Mouse (Mus musculus): Measurements from ENCODE around the gene Hoxd9. TPM values are rescaled to one million over a fixed set of nuclear protein-coding genes. Genes with fewer than 3 reads are reported as not detected.
A peak's percentile ranks its signal among the peaks of the same experiment; 100 is the strongest.

Hoxd9 gene
- polyA plus RNA-seq, 1 experiment from 2014 or later = 0.34 TPM

DNA sequence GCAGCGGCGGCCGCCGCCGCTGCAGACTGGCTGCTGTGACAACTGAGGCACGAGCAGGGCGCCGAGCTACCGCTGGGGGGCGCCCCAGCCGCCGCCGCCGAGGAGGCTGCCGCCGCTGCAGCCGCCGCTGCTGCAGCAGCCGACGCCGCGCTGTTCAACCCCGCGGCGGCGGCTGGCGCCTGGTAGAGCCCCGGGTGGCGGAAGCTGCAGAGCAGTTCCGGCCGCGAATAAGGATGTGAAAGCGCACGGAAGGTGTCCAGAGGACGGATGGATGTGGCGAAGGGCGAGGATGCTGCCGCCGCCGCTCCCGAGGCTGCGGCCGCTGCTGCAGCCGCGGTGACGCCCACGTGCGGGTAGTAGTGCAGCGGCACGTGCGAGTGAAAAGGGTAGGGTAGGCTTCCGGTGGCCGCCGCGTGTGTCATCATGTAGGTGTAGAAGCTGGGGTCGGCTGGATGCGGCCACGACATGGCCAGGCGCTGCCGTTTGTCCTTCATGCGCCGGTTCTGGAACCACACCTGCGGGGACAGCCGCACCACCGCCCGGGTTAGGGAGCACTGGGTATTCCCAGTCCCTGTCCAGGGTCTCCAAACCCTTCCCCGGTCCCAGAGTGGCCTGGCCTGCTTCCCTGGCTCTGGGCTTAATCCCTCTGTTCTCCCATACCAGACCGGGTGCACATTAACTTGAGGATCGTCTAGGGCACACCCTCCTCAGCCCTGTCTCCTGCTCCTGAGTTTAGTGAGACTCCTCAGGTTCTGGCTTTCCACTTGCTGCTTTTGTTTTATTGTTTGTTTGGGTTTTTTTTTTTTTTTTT is 41.5 kb upstream of the Hoxd9 start:
- Histone ChIP-seq H3K4me3 (ENCODE audit: low read depth, low read length) (peak overlapping the region; percentile 28), H3K9me3 (ENCODE audit: control insufficient read depth, low read length) (no peaks in the 10 kb centered on the region), H3K27ac (replicated peaks) (no peak overlapping the region), H3K27me3 (ENCODE audit: control insufficient read depth, insufficient read depth, low read length) (peaks cover 32% of the 10 kb centered on the region), H3K4me1 (replicated peaks; ENCODE audit: control insufficient read depth, insufficient read depth) (no peaks in the 10 kb centered on the region), H3K36me3 (ENCODE audit: control insufficient read depth, insufficient read depth, low read length) (no peaks in the 10 kb centered on the region), H3K4me2 (replicated peaks; ENCODE audit: low read depth) (peak overlapping the region; percentile 39), H3K9ac (ENCODE audit: low read length) (no peak overlapping the region)
- TF ChIP-seq EP300 (optimal IDR thresholded peaks at IDR 0.05) (no peak), CTCF (IDR thresholded peaks at IDR 0.05; ENCODE audit: low read depth) (no peak)
- under 1% methylated on average over 59 of the region's 69 CpGs for WGBS
- DNase-seq (ENCODE audit: low spot score) = no peak
- 0 out of 2 replicates have a peak, but pooled peaks have one; percentile 45 for ATAC-seq (ENCODE audit: low FRiP score, low TSS enrichment)

- Histone ChIP-seq H3K9ac (ENCODE audit: low read length) (no peak overlapping the region), H3K27ac (replicated peaks) (no peak overlapping the region), H3K27me3 (ENCODE audit: control insufficient read depth, insufficient read depth, low read length) (peaks cover 38% of the 10 kb centered on the region), H3K4me3 (ENCODE audit: low read depth, low read length) (no peak overlapping the region), H3K4me1 (replicated peaks; ENCODE audit: control insufficient read depth, insufficient read depth) (no peaks in the 10 kb centered on the region), H3K4me2 (replicated peaks; ENCODE audit: low read depth) (no peak overlapping the region), H3K36me3 (ENCODE audit: control insufficient read depth, insufficient read depth, low read length) (no peaks in the 10 kb centered on the region), H3K9me3 (ENCODE audit: control insufficient read depth, low read length) (no peaks in the 10 kb centered on the region)
- TF ChIP-seq CTCF (IDR thresholded peaks at IDR 0.05; ENCODE audit: low read depth) (no peak), EP300 (optimal IDR thresholded peaks at IDR 0.05) (no peak)
- DNase-seq (ENCODE audit: low spot score) (no peak), ATAC-seq (ENCODE audit: low FRiP score, low TSS enrichment) (no peak)
- WGBS = 8% methylated on average over 4 of the region's 4 CpGs
Observed at GRCm38 (mm10) chr2:74656632-74657021, 40.9 kb upstream of the Hoxd9 start.

GRCm38 (mm10) chr2:74657251-74658023 is 40.1 kb upstream of the Hoxd9 start:
- WGBS = 3% methylated on average over 62 of the region's 62 CpGs
- TF ChIP-seq CTCF (IDR thresholded peaks at IDR 0.05; ENCODE audit: low read depth) (no peak), EP300 (optimal IDR thresholded peaks at IDR 0.05) (no peak)
- ATAC-seq (ENCODE audit: low FRiP score, low TSS enrichment) (no peak), DNase-seq (ENCODE audit: low spot score) (no peak)
- no peaks in the 10 kb centered on the region for H3K9me3 ChIP-seq (ENCODE audit: control insufficient read depth, low read length)
- H3K9ac ChIP-seq (ENCODE audit: low read length) = no peak overlapping the region
- H3K36me3 ChIP-seq (ENCODE audit: control insufficient read depth, insufficient read depth, low read length) = no peaks in the 10 kb centered on the region
- H3K4me1 ChIP-seq (replicated peaks; ENCODE audit: control insufficient read depth, insufficient read depth) = no peaks in the 10 kb centered on the region
- H3K4me2 ChIP-seq (replicated peaks; ENCODE audit: low read depth) = peak overlapping the region; percentile 17; the same call in 1 of the 2 replicates
- H3K27ac ChIP-seq (replicated peaks) = no peak overlapping the region
- peaks cover 40% of the 10 kb centered on the region for H3K27me3 ChIP-seq (ENCODE audit: control insufficient read depth, insufficient read depth, low read length)
- H3K4me3 ChIP-seq (ENCODE audit: low read depth, low read length) = peak overlapping the region; percentile 21; the same call in 1 of the 2 replicates

DNA sequence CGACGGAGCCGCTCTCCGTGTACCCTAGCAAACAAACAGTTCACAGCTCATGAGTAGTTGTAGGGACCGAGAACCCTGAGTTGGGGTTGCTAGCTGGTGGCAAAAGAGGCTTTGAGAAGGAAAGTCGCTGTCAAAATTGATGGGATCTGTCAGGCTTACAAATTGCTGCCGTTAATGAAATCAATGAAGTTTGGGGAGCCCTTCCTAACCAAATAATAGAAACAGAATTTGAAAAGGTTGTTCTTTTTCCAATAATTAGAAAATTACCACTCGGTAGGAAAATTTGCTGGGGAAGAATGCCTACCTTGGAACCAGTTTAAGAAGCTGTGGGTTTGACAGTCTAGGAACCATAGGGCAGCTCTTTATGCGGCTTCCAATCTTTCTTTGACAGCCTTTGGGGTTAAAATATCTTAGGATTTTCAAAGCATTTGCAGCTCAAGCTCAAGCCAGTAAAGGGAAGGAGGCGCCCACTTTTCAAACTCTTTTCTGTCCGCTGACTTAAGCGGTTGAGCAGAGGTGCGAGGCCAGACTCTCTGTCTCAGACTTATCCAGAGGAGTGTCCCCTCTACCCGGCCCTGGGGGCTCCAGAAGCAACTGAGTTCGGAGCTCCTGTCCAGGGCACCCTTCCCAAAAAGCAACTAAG is 39.4 kb upstream of the Hoxd9 start:
- peak overlapping the region; percentile 21; the same call in 1 of the 2 replicates for H3K4me3 ChIP-seq (ENCODE audit: low read depth, low read length)
- peak overlapping the region; percentile 17; the same call in 1 of the 2 replicates for H3K4me2 ChIP-seq (replicated peaks; ENCODE audit: low read depth)
- H3K4me1 ChIP-seq (replicated peaks; ENCODE audit: control insufficient read depth, insufficient read depth) = no peaks in the 10 kb centered on the region
- H3K9me3 ChIP-seq (ENCODE audit: control insufficient read depth, low read length) = no peaks in the 10 kb centered on the region
- no peak overlapping the region for H3K27ac ChIP-seq (replicated peaks)
- no peak for ATAC-seq (ENCODE audit: low FRiP score, low TSS enrichment)
- peaks cover 42% of the 10 kb centered on the region for H3K27me3 ChIP-seq (ENCODE audit: control insufficient read depth, insufficient read depth, low read length)
- TF ChIP-seq CTCF (IDR thresholded peaks at IDR 0.05; ENCODE audit: low read depth) (no peak), EP300 (optimal IDR thresholded peaks at IDR 0.05) (no peak)
- DNase-seq (ENCODE audit: low spot score) = no peak
- no peaks in the 10 kb centered on the region for H3K36me3 ChIP-seq (ENCODE audit: control insufficient read depth, insufficient read depth, low read length)
- no peak overlapping the region for H3K9ac ChIP-seq (ENCODE audit: low read length)
- WGBS = 3% methylated on average over 15 of the region's 15 CpGs

GRCm38 (mm10) chr2:74658667-74659371 is 38.7 kb upstream of the Hoxd9 start:
- DNase-seq (ENCODE audit: low spot score) (no peak), ATAC-seq (ENCODE audit: low FRiP score, low TSS enrichment) (no peak)
- Histone ChIP-seq H3K36me3 (ENCODE audit: control insufficient read depth, insufficient read depth, low read length) (no peaks in the 10 kb centered on the region), H3K9me3 (ENCODE audit: control insufficient read depth, low read length) (no peaks in the 10 kb centered on the region), H3K4me3 (ENCODE audit: low read depth, low read length) (no peak overlapping the region), H3K27me3 (ENCODE audit: control insufficient read depth, insufficient read depth, low read length) (peaks cover 49% of the 10 kb centered on the region), H3K9ac (ENCODE audit: low read length) (no peak overlapping the region), H3K27ac (replicated peaks) (no peak overlapping the region), H3K4me2 (replicated peaks; ENCODE audit: low read depth) (no peak overlapping the region), H3K4me1 (replicated peaks; ENCODE audit: control insufficient read depth, insufficient read depth) (no peaks in the 10 kb centered on the region)
- TF ChIP-seq CTCF (IDR thresholded peaks at IDR 0.05; ENCODE audit: low read depth) (no peak), EP300 (optimal IDR thresholded peaks at IDR 0.05) (no peak)
- 4% methylated on average over 47 of the region's 47 CpGs for WGBS
